Mouse (Mus musculus) lung, postnatal 14 days (tissue): ENCODE results near the gene Esp18.

ENCODE experiments used
- DNase-seq: peaks from one replicate; pipeline ENCODE4 v3.0.0; 2021

Esp18 gene

DNA sequence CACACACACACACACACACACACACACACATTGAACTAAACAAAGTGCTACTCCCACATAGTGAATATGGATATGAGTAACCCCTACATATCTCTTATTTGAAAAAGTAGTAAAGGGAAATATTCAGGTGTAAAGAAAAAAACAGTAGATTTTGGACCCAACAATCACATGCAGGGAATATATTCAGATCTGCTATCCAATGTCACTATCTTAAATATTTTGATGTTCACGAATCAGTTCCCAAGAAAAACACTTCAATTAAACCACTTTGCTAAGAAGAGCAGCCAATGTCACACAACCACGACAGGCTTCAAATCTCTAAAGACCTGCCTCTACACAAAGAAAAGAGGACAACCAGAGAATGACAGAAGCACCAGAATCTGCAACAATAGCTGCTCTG lies at the start of gene Esp18:
Gene Esp18, plus strand, starts transcription at position 301 of the 400 bp plus-strand sequence.
- DNase-seq, result no peak

- no peak for DNase-seq
Measured at GRCm38 (mm10) chr17:39363316-39363715, 42.8 kb upstream of the Esp18 start.
